9 mouse cellular contexts compared by ENCODE assay signal in genomic region chr19:15614648-15615561, GRCm38 (mm10).
A peak's percentile ranks its signal among the peaks of the same experiment; 100 is the strongest.
DNase-seq lines count a peak whose midpoint lies in the region; ATAC-seq and TF ChIP-seq lines count a peak whose summit lies in the region.
"Had no signal": no experiment of that assay in that cellular context is flagged by ENCODE, and none has a peak within 500 bp of the region (broad histone marks: within the 10 kb centered on the region; RNA-seq: fewer than 3 reads in every experiment).

No protein-coding gene starts in this region.

- peak; percentile 88 for ATAC-seq in forebrain, embryonic 13.5 days
- ATAC-seq in neural tube, embryonic 11.5 days (ENCODE audit: insufficient read depth, low FRiP score, low TSS enrichment), result peak; percentile 51; the same call in 1 of the 2 replicates
- ATAC-seq in liver, embryonic 12.5 days, result no peak

- H3K9me3 ChIP-seq in forebrain, embryonic 13.5 days (replicated peaks), result no peaks in the 10 kb centered on the region
- H3K9me3 ChIP-seq in neural tube, embryonic 11.5 days (ENCODE audit: control insufficient read depth, low read length), result no peaks in the 10 kb centered on the region
- H3K9me3 ChIP-seq in liver, embryonic 12.5 days (replicated peaks), result no peaks in the 10 kb centered on the region

- TF ChIP-seq CTCF in layer of hippocampus, adult 2 months (conservative IDR thresholded peaks at IDR 0.05), result no peak

- no peak overlapping the region for H3K4me3 ChIP-seq in forebrain, embryonic 13.5 days
- no peak overlapping the region for H3K4me3 ChIP-seq in layer of hippocampus, adult 2 months
- no peak overlapping the region for H3K4me3 ChIP-seq in neural tube, embryonic 11.5 days (ENCODE audit: low read depth, low read length)
- no peak overlapping the region for H3K4me3 ChIP-seq in liver, embryonic 12.5 days
- H3K4me3 ChIP-seq: myocyte had no signal

- peak overlapping the region; percentile 47 for H3K4me2 ChIP-seq in forebrain, embryonic 13.5 days
- peak overlapping the region; percentile 23 for H3K4me2 ChIP-seq in neural tube, embryonic 11.5 days (ENCODE audit: low read depth)
- H3K4me2 ChIP-seq in liver, embryonic 12.5 days, result no peak overlapping the region

- peaks cover 22% of the 10 kb centered on the region for H3K4me1 ChIP-seq in forebrain, embryonic 13.5 days
- H3K4me1 ChIP-seq in neural tube, embryonic 11.5 days (ENCODE audit: control insufficient read depth, insufficient read depth, low read length), result peaks cover 6% of the 10 kb centered on the region
- H3K4me1 ChIP-seq in liver, embryonic 12.5 days, result no peaks in the 10 kb centered on the region

- peak; percentile 17 for DNase-seq in left cerebral cortex, postnatal 4 days
- no peak for DNase-seq in left cerebral cortex, postnatal 36 days (ENCODE audit: low spot score in 2 of 2)
- peak; percentile 30 to 31 for DNase-seq in layer of hippocampus, adult 2 months (ENCODE audit: low spot score in 2 of 2)
- peak; percentile 65 for DNase-seq in neural tube, embryonic 11.5 days (ENCODE audit: low spot score)
- no peak for DNase-seq in cerebellum, adult 11 months
- no peak for DNase-seq in ovary, adult 18-20 months (ENCODE audit: low spot score)

- H3K9ac ChIP-seq in forebrain, embryonic 13.5 days, result peak overlapping the region; percentile 8; the same call in 1 of the 2 replicates
- H3K9ac ChIP-seq in neural tube, embryonic 11.5 days (ENCODE audit: low read length), result peak overlapping the region; percentile 24; the same call in 1 of the 2 replicates
- H3K9ac ChIP-seq in liver, embryonic 12.5 days, result no peak overlapping the region

- H3K27ac ChIP-seq in forebrain, embryonic 13.5 days, result 0 out of 2 replicates have a peak overlapping the region, but pooled peaks have one; percentile 55
- no peak overlapping the region for H3K27ac ChIP-seq in layer of hippocampus, adult 2 months
- no peak overlapping the region for H3K27ac ChIP-seq in neural tube, embryonic 11.5 days (ENCODE audit: low read depth, low read length)
- H3K27ac ChIP-seq in liver, embryonic 12.5 days, result no peak overlapping the region

- H3K27me3 ChIP-seq in forebrain, embryonic 13.5 days, result peaks cover 4% of the 10 kb centered on the region; the same call in 1 of the 2 replicates
- no peaks in the 10 kb centered on the region for H3K27me3 ChIP-seq in neural tube, embryonic 11.5 days (ENCODE audit: control insufficient read depth, insufficient read depth, low read length)
- no peaks in the 10 kb centered on the region for H3K27me3 ChIP-seq in liver, embryonic 12.5 days (replicated peaks)

- no peaks in the 10 kb centered on the region for H3K36me3 ChIP-seq in forebrain, embryonic 13.5 days (ENCODE audit: poor library complexity, severe bottlenecking)
- no peaks in the 10 kb centered on the region for H3K36me3 ChIP-seq in neural tube, embryonic 11.5 days (ENCODE audit: control insufficient read depth, insufficient read depth, low read length)
- H3K36me3 ChIP-seq in liver, embryonic 12.5 days, result no peaks in the 10 kb centered on the region

- WGBS in forebrain, embryonic 13.5 days, result 13% methylated on average over 19 of the region's 19 CpGs
- whole genome bisulfite sequencing in neural tube, embryonic 11.5 days, result 16% methylated on average over 19 of the region's 19 CpGs
- WGBS in liver, embryonic 12.5 days (ENCODE audit: insufficient replicate concordance), result 57% methylated on average over 19 of the region's 19 CpGs

- intact Hi-C loops in left cerebral cortex, postnatal 4 days (cut with DNase I), result loop anchor here (5.0 to 10.0 kb wide), 4 partner anchors 187 to 1633 kb away; partner anchors contain the start of gene Tle4
- intact Hi-C loops in left cerebral cortex, postnatal 36 days (cut with DNase I), result loop anchor here (5.0 to 10.0 kb wide), 3 partner anchors 578 to 1633 kb away; partner anchors contain the start of gene Tle4

Comparison
In these comparisons a context has a peak if more than half of its experiments do, and no peak if none do; other contexts are left out.
1. DNase-seq: peak in left cerebral cortex, postnatal 4 days (single experiment), layer of hippocampus, adult 2 months (2 of 2) and neural tube, embryonic 11.5 days (single experiment); none in left cerebral cortex, postnatal 36 days (0 of 2), cerebellum, adult 11 months (single experiment) and ovary, adult 18-20 months (single experiment).